Mouse (Mus musculus) intestine, embryonic 15.5 days (tissue): ENCODE results near the gene Rnf141. TPM values are rescaled to one million over a fixed set of nuclear protein-coding genes. Genes with fewer than 3 reads are reported as not detected.
A peak's percentile ranks its signal among the peaks of the same experiment; 100 is the strongest.

Experiments
- ATAC-seq: fragments of 200-750 bp; cut with Nextera tagmentation; 2 replicates; pipeline ENCODE4 v1.8.0; 2017; ENCODE audit warnings: moderate TSS enrichment, moderate library complexity
- H3K27ac ChIP-seq: fragments of 300-500 bp; sonication (generic); 2 replicates; pipeline ENCODE4 v1.5.1; 2015; ENCODE audit warnings: mild to moderate bottlenecking, inconsistent platforms
- H3K27me3 ChIP-seq: fragments of 300-500 bp; sonication (generic); replicated peaks from 2 replicates; pipeline ENCODE4 v1.6.1; 2015; ENCODE audit warnings: inconsistent platforms
- H3K36me3 ChIP-seq: fragments of 300-500 bp; sonication (generic); 2 replicates; pipeline ENCODE4 v1.6.1; 2015; ENCODE audit warnings: inconsistent platforms
- H3K4me1 ChIP-seq: fragments of 300-500 bp; sonication (generic); replicated peaks from 2 replicates; pipeline ENCODE4 v1.6.1; 2015; ENCODE audit warnings: inconsistent platforms
- H3K4me2 ChIP-seq: fragments of 300-500 bp; sonication (generic); replicated peaks from 2 replicates; pipeline ENCODE4 v1.6.1; 2015; ENCODE audit warnings: mild to moderate bottlenecking, inconsistent platforms
- H3K4me3 ChIP-seq: fragments of 300-500 bp; sonication (generic); replicated peaks from 2 replicates; pipeline ENCODE4 v1.5.1; 2015; ENCODE audit warnings: inconsistent platforms
- H3K9ac ChIP-seq: fragments of 300-500 bp; sonication (generic); 2 replicates; pipeline ENCODE4 v1.6.1; 2015; ENCODE audit warnings: inconsistent platforms
- H3K9me3 ChIP-seq: fragments of 300-500 bp; sonication (generic); 2 replicates; pipeline ENCODE4 v1.6.1; 2016; ENCODE audit warnings: inconsistent platforms
- WGBS: fragments of 180-500 bp; shearing (Covaris S2); methylation state at CpG from one replicate; pipeline ENCODE4 v1.1.7; 2015; 5-methylcytosine and 5-hydroxymethylcytosine counted together
- polyA plus RNA-seq: library from polyadenylated mRNA; unstranded; fragments of >200 nt; fragmentation: Nextera tagmentation; extraction: Ambion mirVana; gene quantifications from 2 replicates; pipeline ENCODE4 v1.2.1, GENCODE M21; 2015

The Rnf141 gene
- polyA plus RNA-seq: 39.8 and 41.8 TPM in 2 replicates

- H3K9me3 ChIP-seq: no peaks in the 10 kb centered on the region
- under 1% methylated on average over 42 of the region's 42 CpGs for WGBS
- H3K27me3 ChIP-seq: no peaks in the 10 kb centered on the region
- H3K9ac ChIP-seq: peak within 1 kb of the TSS; percentile 72
- peak within 1 kb of the TSS; percentile 78 for H3K4me2 ChIP-seq
- no peaks in the 10 kb centered on the region for H3K4me1 ChIP-seq
- H3K4me3 ChIP-seq: peak within 1 kb of the TSS; percentile 63
- H3K36me3 ChIP-seq: no peaks in the 10 kb centered on the region
- H3K27ac ChIP-seq: peak within 1 kb of the TSS; percentile 96
- peak; percentile 93 for ATAC-seq
These were observed at the start of gene Rnf141 for GRCm38 (mm10) chr7:110843916-110844874. Gene Rnf141 (minus strand): TSS chr7:110844457.

DNA sequence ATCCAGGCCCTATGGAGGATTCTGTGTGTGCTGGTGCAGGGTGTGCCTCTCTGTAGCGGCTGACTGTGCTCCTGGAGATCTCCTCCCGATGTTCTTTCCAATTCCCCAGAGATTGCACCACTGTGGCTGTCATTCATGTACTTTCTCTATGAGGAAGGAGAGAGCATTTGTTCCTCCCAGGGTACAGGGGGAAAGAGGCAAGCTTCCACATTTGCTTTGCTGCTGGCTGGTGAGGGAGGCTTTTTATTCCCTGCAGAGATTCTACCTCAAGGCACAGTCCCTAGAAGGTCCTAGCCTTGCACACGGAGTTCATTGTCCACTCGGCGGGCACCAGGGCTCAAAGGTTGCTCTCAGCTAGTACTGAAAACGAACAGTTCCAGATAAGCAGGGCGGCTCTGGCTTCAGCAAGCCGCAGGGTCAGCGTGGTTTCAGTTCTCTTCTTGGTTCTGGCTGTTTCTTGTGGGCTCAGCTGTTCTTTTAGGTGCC lies 47.3 kb upstream of the Rnf141 start:
- 57% methylated on average over 9 of the region's 9 CpGs for WGBS
- H3K9ac ChIP-seq: 0 out of 2 replicates have a peak overlapping the region, but pooled peaks have one; percentile 30
- peak overlapping the region; percentile 81 for H3K27ac ChIP-seq
- H3K36me3 ChIP-seq: 0 out of 2 replicates have a peak, but pooled peaks cover 5% of the 10 kb centered on the region
- no peaks in the 10 kb centered on the region for H3K9me3 ChIP-seq
- H3K4me2 ChIP-seq: peak overlapping the region; percentile 38
- no peaks in the 10 kb centered on the region for H3K27me3 ChIP-seq
- H3K4me3 ChIP-seq: no peak overlapping the region
- peak; percentile 78 for ATAC-seq
- peaks cover 18% of the 10 kb centered on the region for H3K4me1 ChIP-seq

DNA sequence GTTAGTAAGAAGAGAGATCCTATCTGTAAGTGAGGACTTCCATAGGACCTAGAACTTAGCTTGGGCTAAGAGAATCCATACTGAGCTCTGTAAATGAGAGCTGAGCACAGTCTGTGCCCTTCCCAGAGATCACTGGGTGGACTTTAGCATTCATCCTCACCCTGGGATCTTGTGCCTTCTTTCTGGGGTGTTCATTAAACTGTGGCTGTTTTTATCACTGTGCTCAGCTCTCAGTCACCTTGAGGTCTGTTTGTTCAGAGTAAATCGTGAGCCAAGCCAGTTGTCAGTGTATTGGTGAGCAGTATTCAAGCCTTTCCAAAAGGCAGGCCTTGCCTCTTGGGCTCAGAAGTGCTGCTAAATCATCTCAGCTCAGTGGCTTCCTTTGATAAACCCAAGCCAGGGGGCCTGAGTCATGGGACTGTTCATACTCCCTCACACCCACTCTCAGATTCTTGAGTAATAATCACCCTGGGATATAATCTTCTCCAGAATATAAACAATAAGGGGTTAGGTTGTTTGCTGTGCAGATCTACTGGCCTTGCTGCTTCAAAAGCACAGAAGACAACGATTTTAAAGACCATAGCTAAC lies 37.6 kb upstream of the Rnf141 start:
- no peak overlapping the region for H3K4me2 ChIP-seq
- no peaks in the 10 kb centered on the region for H3K9me3 ChIP-seq
- peak; percentile 89 for ATAC-seq
- no peak overlapping the region for H3K9ac ChIP-seq
- no peaks in the 10 kb centered on the region for H3K27me3 ChIP-seq
- H3K4me1 ChIP-seq: no peaks in the 10 kb centered on the region
- peak overlapping the region; percentile 19 for H3K27ac ChIP-seq
- 0 out of 2 replicates have a peak, but pooled peaks cover 3% of the 10 kb centered on the region for H3K36me3 ChIP-seq
- WGBS: 50% methylated on average over 2 of the region's 2 CpGs
- H3K4me3 ChIP-seq: no peak overlapping the region

- Histone ChIP-seq H3K9ac (no peak overlapping the region), H3K27ac (no peak overlapping the region), H3K36me3 (peaks cover 6% of the 10 kb centered on the region; the same call in 1 of the 2 replicates), H3K9me3 (no peaks in the 10 kb centered on the region), H3K4me2 (no peak overlapping the region), H3K4me3 (no peak overlapping the region), H3K27me3 (no peaks in the 10 kb centered on the region), H3K4me1 (no peaks in the 10 kb centered on the region)
- no peak for ATAC-seq
- WGBS: 76% methylated on average over 4 of the region's 4 CpGs
These were observed 33.8 kb upstream of the Rnf141 start for GRCm38 (mm10) chr7:110878028-110878427.

GRCm38 (mm10) chr7:110876965-110877364 lies 32.7 kb upstream of the Rnf141 start:
- Histone ChIP-seq H3K36me3 (peaks cover 5% of the 10 kb centered on the region; the same call in 1 of the 2 replicates), H3K9me3 (no peaks in the 10 kb centered on the region), H3K4me3 (no peak overlapping the region), H3K4me2 (no peak overlapping the region), H3K27ac (no peak overlapping the region), H3K4me1 (no peaks in the 10 kb centered on the region), H3K9ac (no peak overlapping the region), H3K27me3 (no peaks in the 10 kb centered on the region)
- WGBS: 71% methylated on average over 4 of the region's 4 CpGs
- no peak for ATAC-seq

DNA sequence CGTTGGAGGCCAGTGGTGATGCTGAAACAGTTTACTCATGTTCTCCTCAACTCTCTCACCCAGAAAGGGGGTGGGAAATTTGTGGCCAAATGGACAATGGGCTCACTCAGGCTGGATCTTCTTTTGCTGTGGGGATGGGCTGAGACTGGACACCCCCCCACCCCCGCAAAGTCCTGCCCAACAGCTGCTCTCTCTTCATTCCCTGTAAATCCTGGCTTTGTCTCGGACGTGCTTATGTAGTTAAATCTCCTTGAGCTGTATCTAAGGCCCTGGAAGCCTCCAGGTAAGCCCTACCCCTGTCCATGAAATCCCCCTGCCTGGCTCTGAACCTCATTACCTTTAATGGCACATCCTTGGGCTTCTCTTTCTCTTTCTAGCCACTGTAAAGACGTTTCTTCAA lies 24.6 kb upstream of the Rnf141 start:
- H3K4me3 ChIP-seq: no peak overlapping the region
- peaks cover 12% of the 10 kb centered on the region for H3K4me1 ChIP-seq
- H3K27ac ChIP-seq: no peak overlapping the region
- no peaks in the 10 kb centered on the region for H3K27me3 ChIP-seq
- H3K4me2 ChIP-seq: no peak overlapping the region
- H3K9ac ChIP-seq: no peak overlapping the region
- H3K36me3 ChIP-seq: no peaks in the 10 kb centered on the region
- ATAC-seq: no peak
- 75% methylated on average over 5 of the region's 5 CpGs for WGBS
- no peaks in the 10 kb centered on the region for H3K9me3 ChIP-seq

DNA sequence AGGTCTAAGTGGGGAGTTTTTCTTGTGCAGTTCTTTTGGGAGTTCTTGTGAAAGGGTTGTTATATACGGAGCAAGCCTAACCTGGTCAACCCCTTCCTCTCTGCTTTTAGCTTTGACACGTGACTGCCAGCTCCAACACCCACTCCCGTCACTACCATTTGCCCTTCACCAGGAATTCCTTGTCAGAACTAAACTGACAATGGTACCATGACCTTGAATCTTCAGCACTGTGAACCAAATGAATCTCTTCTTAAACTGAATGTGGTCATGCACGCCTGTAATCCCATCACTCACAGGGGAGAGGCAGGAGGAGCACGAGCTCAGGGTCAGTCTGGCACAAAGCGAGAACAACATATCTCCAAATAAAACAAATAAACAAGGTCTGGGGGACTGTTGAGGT lies 22.9 kb upstream of the Rnf141 start:
- no peak overlapping the region for H3K27ac ChIP-seq
- H3K36me3 ChIP-seq: no peaks in the 10 kb centered on the region
- H3K9me3 ChIP-seq: no peaks in the 10 kb centered on the region
- WGBS: 87% methylated on average over 6 of the region's 6 CpGs
- peaks cover 12% of the 10 kb centered on the region for H3K4me1 ChIP-seq
- no peak overlapping the region for H3K4me2 ChIP-seq
- ATAC-seq: no peak
- no peak overlapping the region for H3K4me3 ChIP-seq
- H3K9ac ChIP-seq: no peak overlapping the region
- no peaks in the 10 kb centered on the region for H3K27me3 ChIP-seq

DNA sequence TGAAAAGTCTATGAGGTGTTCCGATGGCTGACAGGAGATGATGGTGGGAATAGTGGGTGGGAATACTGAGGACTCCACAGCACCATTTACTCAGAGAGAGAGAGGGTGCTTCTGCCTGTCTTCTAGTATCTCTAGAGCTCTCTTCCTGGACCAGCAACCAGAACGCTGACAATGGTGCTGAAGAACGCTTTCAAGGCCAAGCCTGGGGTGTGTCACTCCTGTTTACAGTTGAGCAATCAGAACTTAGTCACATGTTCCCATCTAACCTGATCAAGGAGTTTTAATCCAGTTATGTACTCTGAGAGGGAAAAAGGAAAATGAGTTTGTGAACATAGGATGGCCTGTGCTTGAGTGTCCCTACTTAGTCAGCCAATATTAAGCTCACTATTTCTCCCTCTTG lies 21.8 kb upstream of the Rnf141 start:
- Histone ChIP-seq H3K36me3 (no peaks in the 10 kb centered on the region), H3K4me1 (peaks cover 12% of the 10 kb centered on the region), H3K9ac (no peak overlapping the region), H3K27me3 (no peaks in the 10 kb centered on the region), H3K9me3 (no peaks in the 10 kb centered on the region), H3K4me3 (no peak overlapping the region), H3K27ac (peak overlapping the region; percentile 67), H3K4me2 (no peak overlapping the region)
- peak; percentile 77 for ATAC-seq
- 63% methylated on average over 3 of the region's 3 CpGs for WGBS

DNA sequence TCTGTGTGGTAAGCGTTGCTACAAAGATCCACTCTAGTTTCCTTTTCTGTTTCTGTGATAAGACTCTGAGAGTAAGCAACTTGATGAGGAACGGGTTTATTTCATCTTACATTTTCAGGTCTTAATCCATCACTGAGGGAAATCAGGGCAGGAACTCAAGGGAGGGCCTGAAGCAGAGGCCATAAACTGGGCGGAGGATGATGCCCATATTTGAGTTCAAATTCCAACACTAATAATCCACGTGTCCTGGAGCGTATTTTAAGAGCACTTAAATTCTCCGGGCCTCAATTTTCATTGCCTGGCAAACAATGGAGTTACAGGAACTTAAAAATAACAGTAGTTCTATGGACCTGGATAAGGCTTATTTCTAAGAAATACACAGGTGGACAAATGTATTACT lies 21.3 kb upstream of the Rnf141 start:
- Histone ChIP-seq H3K27me3 (no peaks in the 10 kb centered on the region), H3K9ac (no peak overlapping the region), H3K4me2 (peak overlapping the region; percentile 32; the same call in 1 of the 2 replicates), H3K4me1 (peaks cover 12% of the 10 kb centered on the region), H3K36me3 (no peaks in the 10 kb centered on the region), H3K9me3 (no peaks in the 10 kb centered on the region), H3K4me3 (no peak overlapping the region), H3K27ac (peak overlapping the region; percentile 75; the same call in 1 of the 2 replicates)
- peak; percentile 90 for ATAC-seq
- 38% methylated on average over 6 of the region's 6 CpGs for WGBS

GRCm38 (mm10) chr7:110865038-110865437 lies 20.8 kb upstream of the Rnf141 start:
- Histone ChIP-seq H3K9ac (no peak overlapping the region), H3K4me1 (peaks cover 15% of the 10 kb centered on the region), H3K4me2 (peak overlapping the region; percentile 32), H3K27me3 (no peaks in the 10 kb centered on the region), H3K27ac (peak overlapping the region; percentile 75), H3K9me3 (no peaks in the 10 kb centered on the region), H3K36me3 (no peaks in the 10 kb centered on the region), H3K4me3 (no peak overlapping the region)
- WGBS: 22% methylated on average over 10 of the region's 10 CpGs
- ATAC-seq: peak; percentile 48

DNA sequence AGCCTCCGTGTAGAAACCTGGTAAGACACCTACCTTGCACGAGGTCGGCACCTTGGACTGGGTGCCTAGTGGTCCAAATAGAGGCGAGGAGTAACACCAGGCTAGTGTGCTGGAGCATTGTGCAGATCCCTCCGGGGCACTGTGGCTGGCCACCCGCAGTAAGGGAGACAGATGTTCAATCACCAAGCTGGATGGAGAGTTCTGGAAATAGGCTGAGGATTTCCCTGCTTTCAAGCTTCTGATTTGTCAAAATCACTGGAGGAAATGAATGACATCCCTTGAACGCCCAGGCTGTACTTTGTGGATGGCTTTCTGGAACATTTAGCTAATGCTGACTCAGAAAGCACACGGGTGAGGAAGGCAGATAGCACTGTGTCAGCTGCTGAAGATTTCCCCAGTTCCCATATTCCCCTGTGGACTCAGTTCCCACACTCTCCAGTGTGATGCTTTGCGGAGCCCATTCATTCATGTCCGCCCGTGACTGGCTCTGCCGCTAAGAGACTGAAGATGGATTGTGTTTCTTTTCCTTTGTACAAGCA lies 18.6 kb upstream of the Rnf141 start, which contains the start of gene Lyve1:
TSS of gene Lyve1 (minus strand) at position 489 of the 539 bp plus-strand sequence.
- H3K27ac ChIP-seq: no peak within 1 kb of the TSS
- ATAC-seq: no peak
- no peaks in the 10 kb centered on the region for H3K9me3 ChIP-seq
- H3K4me1 ChIP-seq: peaks cover 22% of the 10 kb centered on the region
- no peak within 1 kb of the TSS for H3K4me3 ChIP-seq
- H3K27me3 ChIP-seq: no peaks in the 10 kb centered on the region
- WGBS: 71% methylated on average over 12 of the region's 12 CpGs
- no peaks in the 10 kb centered on the region for H3K36me3 ChIP-seq
- H3K9ac ChIP-seq: no peak within 1 kb of the TSS
- no peak within 1 kb of the TSS for H3K4me2 ChIP-seq

- no peak overlapping the region for H3K4me3 ChIP-seq
- peaks cover 14% of the 10 kb centered on the region for H3K4me1 ChIP-seq
- 17% methylated on average over 5 of the region's 5 CpGs for WGBS
- H3K4me2 ChIP-seq: peak overlapping the region; percentile 30; the same call in 1 of the 2 replicates
- H3K9me3 ChIP-seq: no peaks in the 10 kb centered on the region
- no peaks in the 10 kb centered on the region for H3K36me3 ChIP-seq
- ATAC-seq: peak; percentile 82
- H3K9ac ChIP-seq: no peak overlapping the region
- peak overlapping the region; percentile 71 for H3K27ac ChIP-seq
- H3K27me3 ChIP-seq: no peaks in the 10 kb centered on the region
These were observed 15.9 kb upstream of the Rnf141 start for GRCm38 (mm10) chr7:110860129-110860528.
